Mouse (Mus musculus) embryo, embryonic 9.5 days (tissue): ENCODE data around the gene Rbpms2.
"Not testable (repeated sequence)": the region's sequence is repeated elsewhere in the genome, so short reads cannot be mapped to it uniquely, and the experiment has no call there.

ENCODE experiments used
- DNase-seq: peaks from one replicate; pipeline ENCODE4 v3.0.0-alpha.2; 2017; ENCODE audit errors: extremely low spot score

Gene Rbpms2

DNA sequence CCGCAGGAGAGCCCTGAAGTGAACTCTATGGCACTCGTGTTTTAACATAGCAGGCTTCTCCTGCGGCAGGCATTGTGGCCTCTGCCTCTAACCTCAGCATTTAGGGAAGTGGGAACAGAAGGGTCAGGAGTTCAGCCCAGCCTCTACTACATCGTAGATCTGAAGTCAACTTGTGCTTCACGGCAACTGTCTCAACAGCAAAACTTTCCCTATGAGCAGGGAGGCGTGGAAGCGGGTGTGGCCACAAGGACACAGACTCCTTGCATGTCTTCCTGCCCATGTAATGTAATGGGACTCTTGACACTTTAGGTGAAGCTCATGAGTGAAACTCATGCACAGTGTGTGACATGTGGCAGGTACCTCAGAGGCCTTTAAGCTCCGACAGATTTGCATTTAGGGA lies 26.1 kb downstream of the Rbpms2 start:
- no peak for DNase-seq

GRCm38 (mm10) chr9:65657218-65657617 lies 27.8 kb downstream of the Rbpms2 start:
- no peak for DNase-seq

DNA sequence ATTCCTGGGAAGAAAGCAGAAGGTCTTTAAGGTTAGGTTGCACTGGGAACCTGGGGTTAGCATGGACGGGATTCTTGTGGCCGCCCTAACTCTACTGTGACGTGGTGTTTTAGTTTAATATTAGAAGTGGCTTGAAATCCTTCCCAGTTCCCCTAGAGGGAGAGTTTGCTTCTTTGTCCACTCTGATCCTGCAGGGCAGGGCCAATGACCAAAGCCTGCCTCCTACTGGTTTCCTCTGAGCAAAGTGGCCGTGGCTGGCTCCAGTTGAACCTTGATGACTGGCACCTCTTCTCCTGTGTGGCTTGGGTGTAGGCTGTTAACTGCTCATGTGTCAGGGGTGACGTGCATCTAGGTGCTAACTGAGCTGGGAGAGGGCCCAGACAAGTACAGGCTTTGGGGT lies 31.6 kb downstream of the Rbpms2 start:
- no peak for DNase-seq

DNA sequence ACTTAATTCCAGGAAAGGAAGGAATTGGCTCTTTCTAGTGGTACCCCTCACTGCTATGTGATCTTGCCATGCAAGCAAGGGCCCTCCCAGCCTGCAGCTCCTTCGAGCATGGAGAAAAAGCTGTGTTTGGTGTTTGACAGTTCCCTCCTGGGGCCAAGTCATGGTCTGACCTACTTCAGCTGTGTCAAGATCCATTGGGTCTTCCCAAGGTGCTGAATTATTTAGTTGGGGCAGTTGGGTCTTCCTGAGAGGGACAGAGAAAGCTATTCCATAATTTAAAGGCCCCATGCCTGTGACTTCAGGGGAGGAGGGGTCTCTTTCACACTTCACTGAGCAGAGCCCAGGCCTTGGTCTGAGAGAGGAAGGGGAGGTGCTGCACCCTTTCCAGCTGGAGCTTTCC lies 32.0 kb downstream of the Rbpms2 start:
- DNase-seq = no peak

- peak; percentile 67 for DNase-seq
These were observed 34.7 kb downstream of the Rbpms2 start for GRCm38 (mm10) chr9:65664163-65664562.

DNA sequence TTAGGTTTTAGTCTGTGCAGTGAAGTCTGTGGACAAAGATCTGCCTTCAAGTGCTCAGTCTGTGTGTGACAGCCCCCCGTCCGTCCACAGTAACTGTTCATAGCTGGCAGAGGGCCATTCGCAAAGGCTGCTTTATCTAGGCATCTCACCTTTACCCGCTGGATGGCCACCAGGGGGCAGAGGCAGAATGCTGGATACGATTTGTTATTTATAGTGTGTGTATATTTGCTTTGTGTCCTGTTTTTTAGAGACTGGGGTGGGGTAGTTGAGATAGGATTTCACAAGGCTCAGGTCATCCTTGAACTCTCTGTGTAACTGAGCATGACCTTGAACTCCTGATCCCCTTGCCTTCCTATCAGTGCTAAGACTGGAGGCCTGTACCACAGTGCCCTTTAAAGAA lies 36.6 kb downstream of the Rbpms2 start:
- DNase-seq = peak; percentile 60

DNA sequence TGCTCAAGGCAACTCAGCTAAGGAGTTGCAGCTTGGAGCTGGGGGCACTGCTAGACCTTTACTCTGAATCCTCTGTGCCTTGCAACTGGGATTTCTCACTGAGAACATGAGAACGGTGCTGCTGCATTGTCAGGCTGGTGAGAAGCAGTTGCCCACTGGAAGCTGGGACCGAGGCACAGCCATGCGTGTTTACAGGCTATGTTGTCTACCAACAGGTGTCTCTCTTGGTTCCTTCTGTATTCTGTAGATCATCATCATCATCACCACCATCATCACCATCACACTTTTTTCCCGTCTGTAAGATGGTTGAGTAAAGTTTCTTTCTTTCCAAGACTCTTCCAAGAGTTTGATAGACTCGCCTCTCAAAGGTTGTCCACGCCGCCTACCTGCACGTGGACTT lies 38.3 kb downstream of the Rbpms2 start, which contains the start of gene Oaz2:
TSS of gene Oaz2 (plus strand) at position 301 of the 400 bp plus-strand sequence.
- DNase-seq = no peak

- no peak for DNase-seq
These were observed 42.0 kb downstream of the Rbpms2 start for GRCm38 (mm10) chr9:65671431-65671931.

DNA sequence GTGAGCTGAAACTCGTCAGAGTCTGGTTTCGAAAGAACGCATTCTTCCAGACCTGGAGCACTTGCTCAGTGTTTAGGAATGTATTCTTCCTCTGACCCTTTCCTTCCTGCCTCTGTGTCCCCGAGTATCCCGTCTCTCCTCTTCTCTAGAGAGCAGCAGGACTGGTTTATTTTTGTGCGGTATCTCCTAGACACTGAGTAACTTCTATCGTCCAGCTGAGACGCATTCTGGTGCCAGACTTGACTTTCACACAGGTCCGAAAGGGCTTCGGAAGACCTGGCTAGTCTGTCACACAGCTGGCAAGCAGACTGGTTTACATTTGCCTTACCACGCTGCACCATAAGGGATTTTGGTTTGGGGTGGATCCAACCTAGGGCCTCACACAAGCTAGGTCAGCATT lies 43.5 kb downstream of the Rbpms2 start:
- DNase-seq = no peak

- DNase-seq = no peak
These were observed 46.3 kb downstream of the Rbpms2 start for GRCm38 (mm10) chr9:65675461-65676357.

- DNase-seq = peak; percentile 98
These were observed 47.1 kb downstream of the Rbpms2 start for GRCm38 (mm10) chr9:65676358-65677118.

GRCm38 (mm10) chr9:65677119-65677462 lies 47.6 kb downstream of the Rbpms2 start:
- no peak for DNase-seq

- peak; percentile 65 for DNase-seq
These were observed 49.8 kb downstream of the Rbpms2 start for GRCm38 (mm10) chr9:65679181-65679761.

GRCm38 (mm10) chr9:65680938-65681633 lies 51.6 kb downstream of the Rbpms2 start:
- DNase-seq = no peak

GRCm38 (mm10) chr9:65681634-65681940 lies 52.1 kb downstream of the Rbpms2 start:
- DNase-seq = no peak

- no peak for DNase-seq
These were observed 52.7 kb downstream of the Rbpms2 start for GRCm38 (mm10) chr9:65682183-65682582.

- no peak for DNase-seq
These were observed 53.5 kb downstream of the Rbpms2 start for GRCm38 (mm10) chr9:65682994-65683393.

DNA sequence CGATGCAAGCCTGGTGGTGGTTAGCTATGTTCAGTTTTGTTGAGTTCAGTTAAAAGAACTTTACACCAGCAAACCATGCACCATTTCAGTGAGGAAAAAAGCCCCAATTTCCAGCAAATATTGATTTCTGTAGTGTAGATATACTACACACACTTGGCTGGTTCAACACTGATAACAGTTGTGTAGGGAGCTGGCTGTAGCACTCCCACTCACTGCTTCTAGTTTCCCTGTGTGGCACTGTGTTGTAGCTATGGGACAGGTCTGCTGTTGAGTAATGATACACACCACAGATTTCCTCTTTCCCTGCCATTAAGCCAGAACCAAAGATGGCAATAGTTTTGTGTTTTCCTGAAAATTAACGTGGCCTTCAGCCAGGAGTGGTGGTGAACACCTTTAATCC lies 55.3 kb downstream of the Rbpms2 start:
- DNase-seq = no peak

- DNase-seq = not testable (repeated sequence)
These were observed 60.4 kb downstream of the Rbpms2 start for GRCm38 (mm10) chr9:65689869-65690268.

GRCm38 (mm10) chr9:65692466-65692865 lies 63.0 kb downstream of the Rbpms2 start:
- no peak for DNase-seq

DNA sequence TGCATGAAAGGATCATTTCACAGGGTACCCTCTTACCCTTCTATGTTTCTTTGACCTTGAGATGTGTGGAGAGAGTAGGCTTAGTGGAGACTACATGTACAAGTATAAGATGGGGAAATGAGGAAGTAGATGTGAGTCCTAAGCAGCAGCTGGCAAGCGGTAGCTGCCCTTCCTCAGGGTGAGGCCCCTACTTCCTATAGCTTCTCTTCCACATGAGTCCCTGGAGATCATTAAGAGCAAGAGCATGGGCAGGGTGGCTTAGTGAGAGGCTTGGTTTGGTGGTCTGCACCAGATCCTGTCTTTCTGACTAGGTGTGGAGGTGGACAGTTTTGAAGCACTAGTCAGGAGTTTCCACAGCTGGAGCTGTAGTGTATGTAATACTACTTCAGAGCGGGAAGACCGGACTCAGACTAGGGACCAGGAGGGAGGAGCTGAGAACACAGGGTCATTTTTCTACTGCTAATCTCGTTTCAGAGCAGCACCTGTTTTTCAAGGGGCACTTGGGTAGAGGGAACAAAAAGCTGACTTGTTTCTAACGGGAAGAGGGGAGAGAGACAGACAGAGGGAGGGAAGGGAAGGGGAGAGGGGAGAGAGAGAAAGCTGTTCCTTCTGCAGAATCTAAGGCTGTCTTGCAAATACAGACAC lies 63.6 kb downstream of the Rbpms2 start:
- DNase-seq = no peak
